Comparison of ENCODE assay signal across 19 mouse cellular contexts in the genomic region with DNA sequence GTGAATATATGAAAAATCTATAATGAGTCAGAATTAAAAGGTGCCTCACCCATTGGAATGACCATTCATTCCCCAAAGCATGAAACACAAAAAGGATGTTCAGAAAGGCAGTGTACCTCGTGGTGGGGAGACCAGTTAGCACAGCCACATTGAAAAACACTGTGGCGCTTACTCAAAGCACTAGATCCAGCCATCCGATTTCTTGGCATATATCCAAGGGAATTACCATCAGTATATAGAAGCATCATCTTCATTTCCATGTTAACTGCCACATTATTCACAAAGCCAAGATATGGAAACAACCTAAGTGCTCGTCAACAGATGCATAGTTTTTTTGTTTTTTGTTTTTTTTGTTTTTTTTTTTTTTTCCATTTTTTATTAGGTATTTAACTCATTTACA.
"Had no signal": no experiment of that assay in that cellular context is flagged by ENCODE, and none has a peak within 500 bp of the region (broad histone marks: within the 10 kb centered on the region; RNA-seq: fewer than 3 reads in every experiment).

No protein-coding gene starts in this region.

- ATAC-seq: lung, postnatal 0 days; midbrain, embryonic 15.5 days had no signal

- H3K36me3 ChIP-seq: lung, embryonic 15.5 days; midbrain, embryonic 10.5 days; midbrain, embryonic 15.5 days; neural tube, embryonic 13.5 days; neural tube, embryonic 15.5 days had no signal

- H3K4me3 ChIP-seq: lung, embryonic 15.5 days; midbrain, embryonic 10.5 days; midbrain, embryonic 15.5 days; myocyte; neural tube, embryonic 13.5 days; neural tube, embryonic 15.5 days had no signal

- DNase-seq: lung, adult 18-20 months; lung, postnatal 14 days; lung, postnatal 36 days; retina, postnatal 1 day; right cerebral cortex, adult 18-20 months; right cerebral cortex, postnatal 25 days; right cerebral cortex, postnatal 4 days; spleen, adult 18-20 months; thymus, adult 18-20 months; thymus, postnatal 14 days; thymus, postnatal 36 days had no signal

- H3K9me3 ChIP-seq: lung, embryonic 15.5 days; midbrain, embryonic 10.5 days; midbrain, embryonic 15.5 days; neural tube, embryonic 13.5 days; neural tube, embryonic 15.5 days had no signal

- H3K4me2 ChIP-seq: lung, embryonic 15.5 days; midbrain, embryonic 15.5 days; neural tube, embryonic 13.5 days; neural tube, embryonic 15.5 days had no signal

- H3K9ac ChIP-seq: liver, embryonic 14.5 days; lung, embryonic 15.5 days; midbrain, embryonic 15.5 days; neural tube, embryonic 13.5 days; neural tube, embryonic 15.5 days had no signal

- H3K27ac ChIP-seq: liver, embryonic 14.5 days; lung, embryonic 15.5 days; midbrain, embryonic 10.5 days; midbrain, embryonic 15.5 days; neural tube, embryonic 13.5 days; neural tube, embryonic 15.5 days had no signal

- H3K27me3 ChIP-seq: lung, embryonic 15.5 days; midbrain, embryonic 15.5 days; neural tube, embryonic 13.5 days; neural tube, embryonic 15.5 days had no signal

- H3K4me1 ChIP-seq: lung, embryonic 15.5 days; midbrain, embryonic 15.5 days; neural tube, embryonic 15.5 days had no signal
